Mouse (Mus musculus): ENCODE results near the gene Smarcc2. TPM values are rescaled to one million over a fixed set of nuclear protein-coding genes. Genes with fewer than 3 reads are reported as not detected.

The Smarcc2 gene
- polyA plus RNA-seq, 1 experiment from 2014 or later: 124 TPM

DNA sequence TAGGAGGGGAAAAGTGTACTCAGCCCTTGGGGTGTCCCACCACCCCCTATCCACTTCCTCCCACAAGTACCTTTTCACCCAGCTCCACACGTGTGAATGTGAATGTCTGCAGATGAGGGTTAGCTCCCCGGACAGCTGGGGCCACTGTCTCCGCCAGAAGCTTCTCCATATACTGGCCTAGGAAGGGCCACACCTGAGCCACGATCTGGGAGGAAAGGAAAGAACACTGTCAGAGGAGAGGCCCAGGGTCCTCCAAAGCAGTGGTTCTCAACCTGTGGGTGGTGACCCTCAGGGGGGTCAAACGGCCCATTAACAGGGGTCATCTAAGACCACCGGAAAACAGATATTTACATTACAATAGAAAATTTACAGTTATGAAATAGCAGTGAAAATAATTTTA lies 63.3 kb downstream of the Smarcc2 start:
- no peak overlapping the region for H3K9ac ChIP-seq (ENCODE audit: low read length)
- no peak overlapping the region for H3K4me2 ChIP-seq (ENCODE audit: low read depth)
- peaks cover 4% of the 10 kb centered on the region for H3K27me3 ChIP-seq (ENCODE audit: control insufficient read depth, insufficient read depth, low read length)
- no peaks in the 10 kb centered on the region; the same call in 1 of the 2 replicates for H3K9me3 ChIP-seq (ENCODE audit: control insufficient read depth, low read length)
- 74% methylated on average over 6 of the region's 6 CpGs for WGBS
- DNase-seq (ENCODE audit: low spot score) (no peak), ATAC-seq (ENCODE audit: insufficient read depth, low FRiP score, low TSS enrichment) (no peak)
- 0 out of 2 replicates have a peak, but pooled peaks cover 2% of the 10 kb centered on the region for H3K4me1 ChIP-seq (ENCODE audit: control insufficient read depth, insufficient read depth, low read length)
- no peak overlapping the region for H3K4me3 ChIP-seq (ENCODE audit: low read depth, low read length)
- 0 out of 2 replicates have a peak, but pooled peaks cover 5% of the 10 kb centered on the region for H3K36me3 ChIP-seq (ENCODE audit: control insufficient read depth, insufficient read depth, low read length)
- H3K27ac ChIP-seq (ENCODE audit: low read depth, low read length): no peak overlapping the region

- 0 out of 2 replicates have a peak, but pooled peaks cover 2% of the 10 kb centered on the region for H3K27me3 ChIP-seq (ENCODE audit: control insufficient read depth, insufficient read depth, low read length)
- peak; percentile 42 for DNase-seq (ENCODE audit: low spot score)
- ATAC-seq (ENCODE audit: insufficient read depth, low FRiP score, low TSS enrichment): no peak
Measured at GRCm38 (mm10) chr10:128524111-128524731, 65.2 kb downstream of the Smarcc2 start.

GRCm38 (mm10) chr10:128524732-128525662 lies 65.9 kb downstream of the Smarcc2 start:
- Histone ChIP-seq H3K9me3 (ENCODE audit: control insufficient read depth, low read length) (no peaks in the 10 kb centered on the region), H3K9ac (ENCODE audit: low read length) (peak overlapping the region; percentile 75), H3K27me3 (ENCODE audit: control insufficient read depth, insufficient read depth, low read length) (0 out of 2 replicates have a peak, but pooled peaks cover 2% of the 10 kb centered on the region), H3K4me3 (ENCODE audit: low read depth, low read length) (peak overlapping the region; percentile 74), H3K4me1 (ENCODE audit: control insufficient read depth, insufficient read depth, low read length) (0 out of 2 replicates have a peak, but pooled peaks cover 2% of the 10 kb centered on the region), H3K4me2 (ENCODE audit: low read depth) (peak overlapping the region; percentile 99), H3K27ac (ENCODE audit: low read depth, low read length) (peak overlapping the region; percentile 62), H3K36me3 (ENCODE audit: control insufficient read depth, insufficient read depth, low read length) (0 out of 2 replicates have a peak, but pooled peaks cover 3% of the 10 kb centered on the region)
- ATAC-seq (ENCODE audit: insufficient read depth, low FRiP score, low TSS enrichment): peak; percentile 41
- under 1% methylated on average over 56 of the region's 58 CpGs for WGBS
- DNase-seq (ENCODE audit: low spot score): peak; percentile 68

More at GRCm38 (mm10) chr10:128524111-128524731, 65.2 kb downstream of the Smarcc2 start:
- Histone ChIP-seq H3K4me2 (ENCODE audit: low read depth) (peak overlapping the region; percentile 99), H3K9ac (ENCODE audit: low read length) (peak overlapping the region; percentile 75), H3K4me1 (ENCODE audit: control insufficient read depth, insufficient read depth, low read length) (0 out of 2 replicates have a peak, but pooled peaks cover 2% of the 10 kb centered on the region), H3K27ac (ENCODE audit: low read depth, low read length) (peak overlapping the region; percentile 62; the same call in 1 of the 2 replicates), H3K9me3 (ENCODE audit: control insufficient read depth, low read length) (no peaks in the 10 kb centered on the region), H3K36me3 (ENCODE audit: control insufficient read depth, insufficient read depth, low read length) (0 out of 2 replicates have a peak, but pooled peaks cover 3% of the 10 kb centered on the region), H3K4me3 (ENCODE audit: low read depth, low read length) (peak overlapping the region; percentile 74)
- WGBS: 6% methylated on average over 11 of the region's 11 CpGs

GRCm38 (mm10) chr10:128525671-128526308 lies 66.7 kb downstream of the Smarcc2 start, which contains the start of gene Esyt1:
Gene Esyt1 (minus strand): TSS chr10:128525871.
- Histone ChIP-seq H3K4me2 (ENCODE audit: low read depth) (peak within 1 kb of the TSS; percentile 99), H3K4me3 (ENCODE audit: low read depth, low read length) (peak within 1 kb of the TSS; percentile 74), H3K27ac (ENCODE audit: low read depth, low read length) (peak within 1 kb of the TSS; percentile 62; the same call in 1 of the 2 replicates), H3K9me3 (ENCODE audit: control insufficient read depth, low read length) (no peaks in the 10 kb centered on the region), H3K36me3 (ENCODE audit: control insufficient read depth, insufficient read depth, low read length) (no peaks in the 10 kb centered on the region), H3K9ac (ENCODE audit: low read length) (peak within 1 kb of the TSS; percentile 75), H3K27me3 (ENCODE audit: control insufficient read depth, insufficient read depth, low read length) (0 out of 2 replicates have a peak, but pooled peaks cover 2% of the 10 kb centered on the region), H3K4me1 (ENCODE audit: control insufficient read depth, insufficient read depth, low read length) (0 out of 2 replicates have a peak, but pooled peaks cover 2% of the 10 kb centered on the region)
- peak; percentile 95 for ATAC-seq (ENCODE audit: insufficient read depth, low FRiP score, low TSS enrichment)
- DNase-seq (ENCODE audit: low spot score): peak; percentile 92
- under 1% methylated on average over 37 of the region's 37 CpGs for WGBS

- Histone ChIP-seq H3K9ac (ENCODE audit: low read length) (no peak overlapping the region), H3K27me3 (ENCODE audit: control insufficient read depth, insufficient read depth, low read length) (0 out of 2 replicates have a peak, but pooled peaks cover 2% of the 10 kb centered on the region)
- peak; percentile 27; the same call in 1 of the 2 replicates for ATAC-seq (ENCODE audit: insufficient read depth, low FRiP score, low TSS enrichment)
Measured at GRCm38 (mm10) chr10:128526366-128527356, 67.6 kb downstream of the Smarcc2 start.

GRCm38 (mm10) chr10:128535206-128535605 lies 76.2 kb downstream of the Smarcc2 start:
- H3K4me2 ChIP-seq (ENCODE audit: low read depth): no peak overlapping the region
- H3K9ac ChIP-seq (ENCODE audit: low read length): no peak overlapping the region
- 87% methylated on average over 2 of the region's 2 CpGs for WGBS
- H3K4me3 ChIP-seq (ENCODE audit: low read depth, low read length): no peak overlapping the region
- H3K36me3 ChIP-seq (ENCODE audit: control insufficient read depth, insufficient read depth, low read length): no peaks in the 10 kb centered on the region
- no peak overlapping the region for H3K27ac ChIP-seq (ENCODE audit: low read depth, low read length)
- ATAC-seq (ENCODE audit: insufficient read depth, low FRiP score, low TSS enrichment) (no peak), DNase-seq (ENCODE audit: low spot score) (no peak)
- no peaks in the 10 kb centered on the region for H3K9me3 ChIP-seq (ENCODE audit: control insufficient read depth, low read length)
- H3K27me3 ChIP-seq (ENCODE audit: control insufficient read depth, insufficient read depth, low read length): no peaks in the 10 kb centered on the region
- H3K4me1 ChIP-seq (ENCODE audit: control insufficient read depth, insufficient read depth, low read length): no peaks in the 10 kb centered on the region

More at GRCm38 (mm10) chr10:128526366-128527356, 67.6 kb downstream of the Smarcc2 start:
- Histone ChIP-seq H3K27ac (ENCODE audit: low read depth, low read length) (no peak overlapping the region), H3K9me3 (ENCODE audit: control insufficient read depth, low read length) (no peaks in the 10 kb centered on the region), H3K4me3 (ENCODE audit: low read depth, low read length) (peak overlapping the region; percentile 74), H3K4me2 (ENCODE audit: low read depth) (peak overlapping the region; percentile 99), H3K36me3 (ENCODE audit: control insufficient read depth, insufficient read depth, low read length) (no peaks in the 10 kb centered on the region), H3K4me1 (ENCODE audit: control insufficient read depth, insufficient read depth, low read length) (0 out of 2 replicates have a peak, but pooled peaks cover 2% of the 10 kb centered on the region)
- 30% methylated on average over 28 of the region's 28 CpGs for WGBS
- DNase-seq (ENCODE audit: low spot score): peak; percentile 2

- Histone ChIP-seq H3K9me3 (ENCODE audit: control insufficient read depth, low read length) (no peaks in the 10 kb centered on the region), H3K4me3 (ENCODE audit: low read depth, low read length) (no peak overlapping the region), H3K27ac (ENCODE audit: low read depth, low read length) (no peak overlapping the region), H3K36me3 (ENCODE audit: control insufficient read depth, insufficient read depth, low read length) (no peaks in the 10 kb centered on the region), H3K4me2 (ENCODE audit: low read depth) (no peak overlapping the region), H3K9ac (ENCODE audit: low read length) (no peak overlapping the region), H3K27me3 (ENCODE audit: control insufficient read depth, insufficient read depth, low read length) (no peaks in the 10 kb centered on the region), H3K4me1 (ENCODE audit: control insufficient read depth, insufficient read depth, low read length) (no peaks in the 10 kb centered on the region)
- DNase-seq (ENCODE audit: low spot score) (no peak), ATAC-seq (ENCODE audit: insufficient read depth, low FRiP score, low TSS enrichment) (no peak)
- 74% methylated on average over 4 of the region's 4 CpGs for whole genome bisulfite sequencing
Measured at GRCm38 (mm10) chr10:128535624-128536265, 76.7 kb downstream of the Smarcc2 start.

All from neural tube, embryonic 11.5 days (tissue).